Mouse (Mus musculus): Measurements from ENCODE around the gene Dcp1a. TPM values are rescaled to one million over a fixed set of nuclear protein-coding genes. Genes with fewer than 3 reads are reported as not detected.

The Dcp1a gene
- polyA plus RNA-seq, 1 experiment from 2014 or later = 16.2 TPM

DNA sequence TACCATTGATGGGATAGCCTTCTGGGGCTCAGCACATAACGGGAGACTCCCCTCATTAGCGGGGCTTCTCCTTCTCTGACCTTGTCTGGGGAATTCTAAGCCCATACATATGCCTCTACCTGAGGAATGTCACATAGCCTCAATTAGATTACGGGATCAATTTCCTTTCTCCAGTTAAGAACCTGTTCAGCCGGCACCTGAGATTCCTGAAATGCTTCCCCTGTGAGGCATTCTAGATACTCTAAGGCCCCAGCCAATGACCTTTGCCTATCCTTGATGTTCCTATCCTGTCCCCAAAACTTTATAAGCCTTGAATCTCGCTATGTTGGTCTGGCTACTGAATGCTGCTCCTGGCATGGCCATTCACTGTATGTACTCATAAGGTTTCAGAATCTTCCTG lies 5.7 kb upstream of the Dcp1a start:
- no peak overlapping the region for H3K9ac ChIP-seq
- H3K4me1 ChIP-seq (replicated peaks) = no peaks in the 10 kb centered on the region
- no peak for ATAC-seq (ENCODE audit: low FRiP score, low read depth)
- no peaks in the 10 kb centered on the region for H3K27me3 ChIP-seq
- no peak overlapping the region for H3K4me2 ChIP-seq
- no peak overlapping the region for H3K4me3 ChIP-seq
- no peaks in the 10 kb centered on the region for H3K36me3 ChIP-seq
- H3K27ac ChIP-seq (replicated peaks) = no peak overlapping the region
- WGBS = 73% methylated on average over 5 of the region's 5 CpGs
- H3K9me3 ChIP-seq = no peaks in the 10 kb centered on the region

DNA sequence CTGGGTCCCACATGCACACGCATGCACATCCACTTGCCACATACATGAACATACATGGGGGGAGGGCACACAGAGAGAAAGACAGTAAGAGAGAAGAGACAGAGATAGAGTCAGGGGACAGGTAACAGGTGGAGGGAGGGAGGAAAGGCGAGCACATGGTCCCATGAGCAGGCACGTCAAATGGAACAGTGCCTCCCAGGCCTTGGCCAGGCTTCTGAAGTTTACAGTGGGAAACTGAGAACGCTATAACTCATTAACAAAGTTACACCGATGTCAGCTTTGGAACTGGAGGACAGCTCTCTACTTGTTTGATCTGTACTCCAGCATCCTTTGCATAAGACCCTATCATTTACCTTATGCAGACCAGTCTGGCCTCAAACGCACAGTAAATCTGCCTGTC lies 4.9 kb upstream of the Dcp1a start:
- H3K27me3 ChIP-seq = no peaks in the 10 kb centered on the region
- no peak for ATAC-seq (ENCODE audit: low FRiP score, low read depth)
- no peaks in the 10 kb centered on the region for H3K4me1 ChIP-seq (replicated peaks)
- no peak overlapping the region for H3K4me2 ChIP-seq
- H3K9ac ChIP-seq = no peak overlapping the region
- no peaks in the 10 kb centered on the region for H3K9me3 ChIP-seq
- no peak overlapping the region for H3K27ac ChIP-seq (replicated peaks)
- H3K4me3 ChIP-seq = no peak overlapping the region
- H3K36me3 ChIP-seq = no peaks in the 10 kb centered on the region
- 84% methylated on average over 6 of the region's 6 CpGs for WGBS

DNA sequence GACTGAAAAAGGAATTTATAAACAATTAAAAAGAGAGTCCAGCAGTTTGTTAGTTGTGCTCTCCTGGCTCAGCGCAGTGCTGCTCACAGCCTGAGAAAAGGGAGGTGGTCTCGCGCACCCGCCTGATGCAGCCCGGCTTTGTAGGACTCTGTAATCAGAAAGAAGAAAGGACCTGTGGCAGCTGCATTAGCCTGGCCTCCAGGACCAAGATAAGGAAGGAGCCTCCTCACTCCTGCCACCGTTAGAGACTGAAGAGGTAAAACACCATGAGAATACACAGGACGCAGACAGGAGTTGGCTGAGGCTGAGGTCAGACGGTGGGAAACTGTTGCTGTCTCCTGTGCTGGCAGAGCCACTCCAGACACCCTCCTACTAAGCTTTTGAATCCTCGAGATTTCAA lies 12.0 kb downstream of the Dcp1a start, which contains the start of gene Cacna1d:
Cacna1d (minus strand) TSS at position 114 of the 400 bp plus-strand sequence.
- ATAC-seq (ENCODE audit: low FRiP score, low read depth) = no peak

GRCm38 (mm10) chr14:30493276-30493675 lies 13.9 kb downstream of the Dcp1a start:
- Histone ChIP-seq H3K9me3 (no peaks in the 10 kb centered on the region), H3K9ac (no peak overlapping the region), H3K4me1 (replicated peaks) (no peaks in the 10 kb centered on the region), H3K4me2 (no peak overlapping the region), H3K27ac (replicated peaks) (no peak overlapping the region), H3K36me3 (peaks cover 27% of the 10 kb centered on the region), H3K27me3 (no peaks in the 10 kb centered on the region), H3K4me3 (no peak overlapping the region)
- WGBS = 71% methylated on average over 1 of the region's 1 CpGs
- ATAC-seq (ENCODE audit: low FRiP score, low read depth) = no peak

More for the DNA sequence above, 12.0 kb downstream of the Dcp1a start, which contains the start of gene Cacna1d:
- H3K9me3 ChIP-seq = no peaks in the 10 kb centered on the region
- peaks cover 42% of the 10 kb centered on the region for H3K36me3 ChIP-seq
- no peak within 1 kb of the TSS for H3K4me2 ChIP-seq
- no peaks in the 10 kb centered on the region for H3K4me1 ChIP-seq (replicated peaks)
- WGBS = 92% methylated on average over 9 of the region's 9 CpGs
- no peaks in the 10 kb centered on the region for H3K27me3 ChIP-seq
- H3K27ac ChIP-seq (replicated peaks) = no peak within 1 kb of the TSS
- no peak within 1 kb of the TSS for H3K9ac ChIP-seq
- H3K4me3 ChIP-seq = no peak within 1 kb of the TSS

- peaks cover 21% of the 10 kb centered on the region for H3K36me3 ChIP-seq
- no peak overlapping the region for H3K9ac ChIP-seq
- no peak overlapping the region for H3K4me2 ChIP-seq
- H3K27me3 ChIP-seq = no peaks in the 10 kb centered on the region
- no peak overlapping the region for H3K27ac ChIP-seq (replicated peaks)
- H3K4me1 ChIP-seq (replicated peaks) = no peaks in the 10 kb centered on the region
- H3K9me3 ChIP-seq = no peaks in the 10 kb centered on the region
- ATAC-seq (ENCODE audit: low FRiP score, low read depth) = no peak
- no peak overlapping the region for H3K4me3 ChIP-seq
- WGBS = 80% methylated on average over 6 of the region's 6 CpGs
Observed at GRCm38 (mm10) chr14:30494998-30495397, 15.7 kb downstream of the Dcp1a start.

- Histone ChIP-seq H3K4me1 (replicated peaks) (no peaks in the 10 kb centered on the region), H3K27me3 (no peaks in the 10 kb centered on the region), H3K9ac (no peak overlapping the region), H3K4me3 (no peak overlapping the region), H3K9me3 (no peaks in the 10 kb centered on the region), H3K27ac (replicated peaks) (no peak overlapping the region), H3K4me2 (no peak overlapping the region), H3K36me3 (peaks cover 9% of the 10 kb centered on the region)
- 72% methylated on average over 2 of the region's 2 CpGs for WGBS
- ATAC-seq (ENCODE audit: low FRiP score, low read depth) = no peak
Observed at GRCm38 (mm10) chr14:30498202-30498601, 18.9 kb downstream of the Dcp1a start.

DNA sequence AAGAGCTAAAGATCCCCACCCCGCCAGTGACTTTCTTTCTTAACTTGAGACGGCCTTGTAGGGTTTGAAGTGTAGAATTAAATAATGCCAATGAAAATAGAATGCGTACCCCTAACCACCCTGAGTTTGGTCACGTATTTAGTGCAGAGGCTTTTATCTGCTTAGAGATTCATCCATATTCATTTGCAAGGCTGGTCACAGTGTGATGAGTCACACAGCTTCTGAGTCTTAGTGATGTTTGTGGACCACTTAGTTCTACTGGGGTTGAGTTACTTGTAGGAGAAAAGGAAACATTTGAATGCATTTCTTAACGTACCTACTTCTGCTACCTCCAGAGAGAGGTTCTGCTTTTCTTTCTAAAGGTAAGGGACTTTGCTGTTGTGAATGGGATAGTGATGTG lies 25.7 kb downstream of the Dcp1a start:
- Histone ChIP-seq H3K27me3 (no peaks in the 10 kb centered on the region), H3K27ac (replicated peaks) (no peak overlapping the region), H3K4me1 (replicated peaks) (no peaks in the 10 kb centered on the region), H3K36me3 (peaks cover 40% of the 10 kb centered on the region), H3K9me3 (no peaks in the 10 kb centered on the region), H3K4me3 (no peak overlapping the region), H3K4me2 (no peak overlapping the region), H3K9ac (no peak overlapping the region)
- no peak for ATAC-seq (ENCODE audit: low FRiP score, low read depth)
- WGBS = 85% methylated on average over 5 of the region's 5 CpGs

DNA sequence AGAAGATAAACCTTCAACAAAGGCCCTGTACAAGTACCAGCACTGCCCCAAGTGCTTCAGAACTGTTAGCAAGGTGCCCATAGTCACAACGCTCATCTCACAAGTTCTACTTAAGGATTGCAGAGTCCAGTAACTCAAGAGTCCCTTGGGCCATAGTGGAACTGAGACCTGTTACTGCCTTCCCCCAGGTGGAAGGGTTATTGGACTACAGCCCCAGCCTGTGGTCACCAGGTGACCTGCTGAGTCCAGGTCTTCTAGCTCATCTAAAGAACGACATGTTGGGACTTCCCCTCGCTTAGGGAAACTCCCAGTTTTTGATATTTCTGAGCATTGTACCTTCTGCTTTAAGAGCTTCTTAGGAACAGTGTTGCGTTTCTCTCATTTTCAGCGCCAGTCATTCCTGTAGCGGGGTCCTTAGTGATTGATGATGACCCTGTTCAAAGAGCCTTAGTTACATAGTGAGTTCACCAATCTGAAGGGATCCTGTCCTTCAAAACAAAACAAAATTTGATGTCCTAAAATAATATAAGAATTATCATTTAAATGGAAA lies 31.0 kb downstream of the Dcp1a start:
- ATAC-seq (ENCODE audit: low FRiP score, low read depth) = no peak
- H3K4me2 ChIP-seq = no peak overlapping the region
- H3K27ac ChIP-seq (replicated peaks) = no peak overlapping the region
- 94% methylated on average over 6 of the region's 6 CpGs for WGBS
- H3K4me3 ChIP-seq = no peak overlapping the region
- no peaks in the 10 kb centered on the region for H3K4me1 ChIP-seq (replicated peaks)
- no peaks in the 10 kb centered on the region for H3K9me3 ChIP-seq
- H3K27me3 ChIP-seq = no peaks in the 10 kb centered on the region
- no peak overlapping the region for H3K9ac ChIP-seq
- H3K36me3 ChIP-seq = peaks cover 51% of the 10 kb centered on the region

GRCm38 (mm10) chr14:30512896-30513295 lies 33.6 kb downstream of the Dcp1a start:
- H3K36me3 ChIP-seq = peaks cover 41% of the 10 kb centered on the region
- no peak overlapping the region for H3K4me3 ChIP-seq
- no peak overlapping the region for H3K27ac ChIP-seq (replicated peaks)
- H3K9me3 ChIP-seq = no peaks in the 10 kb centered on the region
- no peak for ATAC-seq (ENCODE audit: low FRiP score, low read depth)
- H3K4me1 ChIP-seq (replicated peaks) = no peaks in the 10 kb centered on the region
- WGBS = 94% methylated on average over 5 of the region's 5 CpGs
- H3K9ac ChIP-seq = no peak overlapping the region
- H3K4me2 ChIP-seq = no peak overlapping the region
- no peaks in the 10 kb centered on the region for H3K27me3 ChIP-seq

- 88% methylated on average over 13 of the region's 13 CpGs for WGBS
- peaks cover 55% of the 10 kb centered on the region for H3K36me3 ChIP-seq
Observed at GRCm38 (mm10) chr14:30515931-30516723, 36.8 kb downstream of the Dcp1a start.

GRCm38 (mm10) chr14:30519323-30519722 lies 40.0 kb downstream of the Dcp1a start:
- H3K4me2 ChIP-seq = no peak overlapping the region
- H3K4me3 ChIP-seq = no peak overlapping the region
- peaks cover 62% of the 10 kb centered on the region for H3K36me3 ChIP-seq
- H3K27me3 ChIP-seq = no peaks in the 10 kb centered on the region
- H3K27ac ChIP-seq (replicated peaks) = no peak overlapping the region
- H3K9ac ChIP-seq = no peak overlapping the region
- no peak for ATAC-seq (ENCODE audit: low FRiP score, low read depth)
- no peaks in the 10 kb centered on the region for H3K9me3 ChIP-seq
- WGBS = 76% methylated on average over 5 of the region's 5 CpGs
- H3K4me1 ChIP-seq (replicated peaks) = no peaks in the 10 kb centered on the region

More at GRCm38 (mm10) chr14:30515931-30516723, 36.8 kb downstream of the Dcp1a start:
- no peaks in the 10 kb centered on the region for H3K27me3 ChIP-seq
- ATAC-seq (ENCODE audit: low FRiP score, low read depth) = no peak
- H3K9me3 ChIP-seq = no peaks in the 10 kb centered on the region
- no peak overlapping the region for H3K9ac ChIP-seq
- H3K27ac ChIP-seq (replicated peaks) = no peak overlapping the region
- no peaks in the 10 kb centered on the region for H3K4me1 ChIP-seq (replicated peaks)
- no peak overlapping the region for H3K4me2 ChIP-seq
- no peak overlapping the region for H3K4me3 ChIP-seq

DNA sequence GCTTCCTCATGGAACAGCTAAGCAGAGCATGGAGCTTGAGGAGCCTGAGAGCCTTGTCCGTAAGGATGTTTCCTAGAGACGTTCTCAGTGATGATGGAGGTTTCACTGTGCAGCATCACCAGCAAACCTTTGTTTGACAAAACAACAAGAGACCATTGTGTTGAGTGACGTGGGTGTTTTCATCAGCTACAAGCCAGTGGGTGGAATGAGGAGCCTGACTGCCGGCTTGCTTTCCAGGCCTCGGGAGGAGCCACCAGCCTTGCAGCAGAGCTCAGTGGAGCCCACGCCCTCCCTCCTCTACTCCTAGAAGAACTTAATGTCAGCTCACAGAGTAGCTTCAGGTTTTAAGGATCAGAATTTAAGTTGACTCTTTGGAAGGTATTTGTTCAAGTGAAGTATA lies 44.0 kb downstream of the Dcp1a start:
- Histone ChIP-seq H3K9ac (no peak overlapping the region), H3K9me3 (no peaks in the 10 kb centered on the region), H3K36me3 (peaks cover 67% of the 10 kb centered on the region), H3K27me3 (no peaks in the 10 kb centered on the region), H3K27ac (replicated peaks) (no peak overlapping the region), H3K4me2 (no peak overlapping the region), H3K4me3 (no peak overlapping the region), H3K4me1 (replicated peaks) (no peaks in the 10 kb centered on the region)
- WGBS = 67% methylated on average over 6 of the region's 6 CpGs
- no peak for ATAC-seq (ENCODE audit: low FRiP score, low read depth)
